Mouse (Mus musculus) megakaryocyte, embryonic 14.5 days (primary cell): ENCODE measurements at regions not wholly inside any gene's neighbourhood (a gene's known extent, or its start where the extent isn't known, plus 50 kb on each side); places are given as distances from the start of the nearest gene placed in this dataset.

Experiments
- FLI1 ChIP-seq: IDR thresholded peaks from 2 replicates; pipeline ENCODE4 v1.6.1; 2012; ENCODE audit warnings: low read length, inconsistent platforms, mixed read lengths
- GATA1 ChIP-seq: IDR thresholded peaks from 3 replicates; pipeline ENCODE4 v1.6.1; 2012; ENCODE audit warnings: mixed read lengths, low read length, inconsistent platforms, borderline replicate concordance

DNA sequence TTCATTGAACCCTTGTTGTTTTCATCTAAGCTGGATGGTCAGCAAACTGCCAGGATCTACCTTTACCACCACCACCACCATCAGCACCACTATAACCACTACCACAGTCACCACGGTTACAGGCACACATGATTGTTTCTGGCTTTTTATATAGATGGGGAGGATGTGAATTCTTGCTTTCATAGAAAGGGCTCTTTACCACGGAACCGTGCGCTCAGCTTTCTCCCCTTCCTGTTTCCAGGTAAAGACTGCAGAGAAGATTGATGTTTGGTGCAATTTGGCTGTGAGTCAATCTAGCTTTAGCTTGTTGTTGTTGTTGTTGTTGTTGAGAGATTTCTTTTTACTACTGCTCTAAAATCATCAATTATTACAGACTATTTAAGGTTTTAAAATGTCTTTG is 74.8 kb upstream of the Tank start:
- TF ChIP-seq GATA1: no peak
- no peak for TF ChIP-seq FLI1
